Mouse (Mus musculus): Measurements from ENCODE around the gene Ddo. TPM values are rescaled to one million over a fixed set of nuclear protein-coding genes. Genes with fewer than 3 reads are reported as not detected.

The Ddo gene
- total RNA-seq, 4 experiments from 2014 or later: 18.4 to 26.4 (median 23.0) TPM

DNA sequence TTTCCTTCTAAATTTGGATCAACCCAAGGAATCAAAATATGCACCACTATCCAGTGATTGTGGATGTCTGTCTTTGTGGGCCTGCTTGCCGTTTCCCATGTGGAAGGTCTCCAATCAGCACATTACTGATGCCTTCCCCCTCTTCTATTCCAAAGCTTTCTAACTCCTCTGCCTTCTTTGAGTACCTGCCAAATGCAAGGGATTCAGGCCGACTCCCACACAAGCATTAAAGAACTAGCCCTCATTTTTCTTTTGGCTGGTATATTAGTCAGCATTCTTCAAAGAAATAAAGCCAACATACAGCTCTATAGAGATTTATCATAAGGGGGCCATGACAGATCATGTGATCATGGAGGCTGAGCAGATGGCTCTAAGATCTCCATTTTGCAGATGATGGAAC, 21.9 kb downstream of the Ddo start:
- no peak for DNase-seq (ENCODE audit: low spot score in 2 of 2)

DNA sequence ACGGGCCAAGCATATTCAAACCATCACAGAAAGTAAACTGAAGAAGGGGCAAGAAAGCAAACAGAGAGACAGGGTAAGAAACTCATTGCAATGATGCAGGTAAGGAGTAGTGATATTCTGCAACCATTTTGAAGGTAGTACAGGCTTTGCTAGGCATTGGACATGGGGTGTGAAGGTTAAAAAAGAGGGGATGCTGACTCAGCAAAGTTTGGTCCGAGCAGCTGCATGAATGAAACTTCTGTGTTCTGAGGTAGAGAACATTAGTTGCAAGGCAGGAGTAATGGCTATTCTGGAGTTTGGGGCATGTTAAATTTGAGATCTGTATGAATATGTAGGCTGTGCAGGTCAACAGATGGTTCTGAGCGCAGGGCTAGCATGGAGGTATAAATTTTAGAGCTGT, 35.5 kb downstream of the Ddo start:
- DNase-seq (ENCODE audit: low spot score in 2 of 2): no peak

DNA sequence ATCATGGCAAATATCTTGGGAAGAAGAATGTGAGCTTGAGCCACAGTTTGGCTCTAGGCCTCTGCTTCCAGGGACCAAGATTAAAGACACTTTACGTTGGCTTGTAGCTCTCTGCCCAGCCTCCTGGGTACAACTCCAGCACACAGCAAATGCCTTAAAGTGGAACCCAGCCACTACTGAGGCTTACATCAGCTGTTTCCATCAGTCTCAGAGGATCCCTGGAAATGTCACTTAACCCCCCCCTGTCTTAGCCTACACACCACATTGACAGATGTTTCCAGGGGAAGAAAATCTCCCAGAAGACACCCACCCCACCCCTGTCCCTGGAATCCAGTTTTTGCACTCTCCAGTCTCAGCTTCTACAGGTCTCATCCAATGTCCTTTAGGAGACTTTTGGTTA, 37.1 kb downstream of the Ddo start:
- no peak for DNase-seq (ENCODE audit: low spot score in 2 of 2)

DNA sequence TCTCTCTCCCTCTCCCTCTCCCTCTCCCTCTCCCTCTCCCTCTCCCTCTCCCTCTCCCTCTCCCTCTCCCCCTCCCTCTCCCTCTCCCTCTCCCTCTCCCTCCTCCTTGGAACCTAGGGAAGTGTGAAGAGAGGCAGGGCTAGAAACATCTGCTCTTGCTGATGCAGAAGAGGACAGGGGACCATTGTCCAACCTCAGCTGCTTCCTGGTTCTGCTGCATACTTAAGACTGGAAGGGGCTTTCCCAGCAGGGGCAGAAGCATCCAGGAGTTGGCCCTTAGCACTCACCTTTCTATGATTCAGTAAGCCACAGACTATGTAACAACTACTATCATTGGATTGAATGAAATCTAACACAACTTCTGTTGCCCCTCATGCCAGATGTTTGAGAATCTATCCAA, 38.8 kb downstream of the Ddo start:
- no peak for DNase-seq (ENCODE audit: low spot score in 2 of 2)

DNA sequence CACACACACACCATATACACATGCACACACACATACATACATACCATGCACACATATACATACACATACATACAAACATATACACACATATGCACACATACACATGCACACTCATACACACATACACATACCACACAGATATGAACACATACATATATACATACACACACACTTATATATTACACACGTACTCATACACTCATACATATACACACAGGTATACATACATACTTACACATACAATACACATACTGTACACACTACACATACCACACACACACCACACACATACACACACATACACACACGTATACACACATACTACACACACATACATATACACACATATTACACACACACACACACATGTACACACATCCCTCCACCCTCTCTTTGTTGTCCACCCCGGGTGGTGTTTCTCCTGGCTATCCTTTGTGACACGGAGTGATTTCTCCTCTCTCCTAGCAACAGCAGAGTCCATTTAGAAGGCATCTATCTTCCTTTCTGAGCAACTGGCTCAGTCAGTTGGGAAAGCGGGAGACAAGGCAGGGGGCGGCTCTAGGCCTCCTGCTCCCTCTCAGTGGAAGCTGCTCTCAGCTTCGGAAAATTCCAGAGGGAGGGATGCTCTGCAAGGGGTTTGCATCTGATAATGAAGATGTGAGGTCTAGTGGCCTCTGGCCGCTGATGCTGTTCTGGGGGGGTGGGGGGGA, 42.9 kb downstream of the Ddo start:
- no peak for DNase-seq (ENCODE audit: low spot score in 2 of 2)

DNA sequence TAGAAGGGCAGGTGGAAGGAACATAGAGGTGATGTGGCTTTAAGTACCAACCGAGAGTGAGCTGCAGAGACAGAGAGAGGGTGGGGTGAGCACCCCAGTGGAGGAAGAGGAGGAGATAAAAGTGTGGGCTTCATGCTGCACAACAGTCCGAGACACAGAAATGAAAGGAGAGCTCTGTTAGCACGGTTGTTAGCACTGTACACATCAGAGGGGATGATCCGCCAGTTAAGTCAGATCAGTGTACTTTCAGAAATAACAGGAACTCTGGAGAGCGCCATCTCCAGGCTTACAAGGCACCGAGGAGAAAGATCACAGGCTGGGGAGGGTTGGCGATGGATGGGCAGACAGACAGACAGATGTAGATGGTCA, 43.5 kb downstream of the Ddo start:
- no peak for DNase-seq (ENCODE audit: low spot score in 2 of 2)

DNA sequence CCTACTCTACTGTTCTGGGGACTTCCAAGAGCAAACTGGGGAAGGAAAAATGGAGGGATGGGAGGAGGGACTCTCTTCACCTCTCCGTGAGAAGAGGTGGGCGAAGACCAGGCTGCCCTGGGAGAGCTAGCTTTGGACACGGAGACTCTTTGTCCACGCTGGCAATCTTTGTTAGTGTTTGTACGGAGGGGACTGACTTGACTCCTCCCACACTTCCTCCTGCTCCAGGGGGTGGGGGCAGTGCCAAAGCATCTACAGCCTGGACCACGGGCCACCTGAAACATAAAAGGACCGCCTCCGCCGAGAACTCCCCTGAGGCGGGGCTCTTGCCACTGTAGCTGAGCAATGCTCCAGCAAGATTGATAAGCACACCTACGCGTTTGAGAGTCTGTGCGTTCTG, 44.3 kb downstream of the Ddo start:
- no peak for DNase-seq (ENCODE audit: low spot score in 2 of 2)

DNA sequence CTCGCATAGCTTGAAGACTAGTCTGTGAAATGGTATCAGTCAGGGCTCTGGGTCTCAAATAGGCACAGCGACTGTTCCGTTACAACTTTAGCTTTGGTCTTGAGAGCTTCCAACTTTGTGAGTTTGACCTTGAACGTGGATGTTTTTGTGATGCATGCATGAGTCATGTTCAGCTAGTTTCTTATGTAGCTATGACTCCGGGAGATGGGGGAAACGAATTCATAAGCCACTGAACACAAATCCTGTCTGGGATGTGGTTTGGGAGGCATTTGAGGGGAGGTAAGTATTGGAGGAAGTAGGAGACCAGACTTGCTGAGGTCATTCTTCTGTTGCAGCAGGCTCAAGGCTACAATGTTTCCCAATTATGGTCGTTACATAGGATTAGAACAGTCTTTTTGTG, 46.1 kb downstream of the Ddo start:
- no peak for DNase-seq (ENCODE audit: low spot score in 2 of 2)

DNA sequence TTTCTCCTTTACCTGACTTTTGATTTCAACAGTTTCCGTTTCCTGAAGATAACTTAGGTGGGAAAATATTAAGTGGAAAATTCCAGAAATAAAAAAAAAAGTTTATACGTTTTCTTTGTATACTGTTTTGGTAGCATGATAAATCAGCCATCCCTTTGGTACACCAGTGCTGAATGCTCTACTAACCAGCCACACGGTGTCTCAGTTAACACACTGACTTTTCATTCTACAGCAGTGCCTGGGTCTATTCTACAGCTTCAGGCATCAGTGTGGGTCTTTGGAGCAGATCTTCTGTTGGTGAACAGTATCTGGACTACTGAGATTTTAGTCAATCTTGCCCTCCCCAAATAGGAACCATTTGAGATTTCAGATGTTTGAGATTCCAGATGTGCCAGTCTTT, 48.7 kb downstream of the Ddo start:
- DNase-seq (ENCODE audit: low spot score in 2 of 2): no peak

DNA sequence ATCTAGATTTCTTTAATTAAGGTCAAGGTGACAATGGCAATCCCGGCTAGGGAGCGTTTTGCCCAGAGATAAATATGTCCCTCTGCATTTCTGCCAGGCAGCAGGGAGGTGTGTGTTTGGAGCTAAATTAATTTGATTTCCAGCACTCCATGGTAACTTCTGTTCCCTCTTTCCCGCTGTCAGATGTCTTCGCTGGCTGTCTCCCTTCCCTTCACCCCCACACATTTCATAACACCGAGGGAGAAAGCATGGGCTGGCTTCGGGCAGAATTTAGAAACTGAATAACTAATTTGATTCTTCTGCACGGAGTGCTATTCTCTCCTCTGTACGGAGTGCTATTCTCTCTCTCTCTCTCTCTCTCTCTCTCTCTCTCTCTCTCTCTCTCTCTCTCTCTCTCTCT, 52.7 kb downstream of the Ddo start:
- no peak for DNase-seq (ENCODE audit: low spot score in 2 of 2)

DNA sequence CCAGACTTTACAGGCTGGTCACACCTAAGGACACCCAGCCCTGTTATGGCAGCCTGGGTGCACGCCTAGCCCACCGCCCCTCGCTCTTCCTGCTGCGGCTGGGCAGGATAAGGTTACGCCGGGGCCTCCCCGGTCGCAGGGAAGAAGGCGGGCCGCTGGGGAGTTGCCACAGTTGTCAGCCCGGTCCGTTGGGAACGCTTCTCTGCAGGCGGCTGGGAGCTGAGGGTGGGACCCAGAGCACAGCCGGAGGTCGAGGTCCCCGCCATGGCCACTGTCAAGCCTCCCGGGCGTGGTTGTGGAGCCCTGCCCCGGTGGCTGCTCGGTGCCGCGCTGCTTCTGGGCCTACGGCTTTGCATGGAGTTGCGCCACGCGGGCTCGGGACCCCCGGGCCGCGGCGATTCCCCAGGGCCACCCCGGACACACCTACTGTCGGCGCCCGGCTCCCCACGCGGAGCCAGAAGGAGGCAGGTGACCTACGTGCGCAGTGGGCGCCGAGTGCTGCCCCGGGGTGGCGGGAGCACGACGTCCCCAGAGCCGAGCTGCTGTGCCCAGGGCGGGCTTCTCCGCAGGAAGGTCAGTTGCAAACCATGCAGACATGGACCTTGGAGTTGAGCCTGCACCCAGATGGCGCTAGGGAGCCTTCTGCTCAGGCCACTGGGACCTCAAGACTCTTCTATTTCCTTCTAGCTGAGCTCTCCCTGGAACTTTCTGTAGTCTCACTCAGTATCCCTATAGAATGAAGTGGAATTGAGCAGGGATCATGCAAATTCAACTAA, 53.5 kb downstream of the Ddo start, which contains the start of gene Mettl24:
Gene Mettl24 (plus strand): TSS at position 191 of the 776 bp plus-strand sequence.
- peak; percentile 59 to 70 for DNase-seq (ENCODE audit: low spot score in 2 of 2)

DNA sequence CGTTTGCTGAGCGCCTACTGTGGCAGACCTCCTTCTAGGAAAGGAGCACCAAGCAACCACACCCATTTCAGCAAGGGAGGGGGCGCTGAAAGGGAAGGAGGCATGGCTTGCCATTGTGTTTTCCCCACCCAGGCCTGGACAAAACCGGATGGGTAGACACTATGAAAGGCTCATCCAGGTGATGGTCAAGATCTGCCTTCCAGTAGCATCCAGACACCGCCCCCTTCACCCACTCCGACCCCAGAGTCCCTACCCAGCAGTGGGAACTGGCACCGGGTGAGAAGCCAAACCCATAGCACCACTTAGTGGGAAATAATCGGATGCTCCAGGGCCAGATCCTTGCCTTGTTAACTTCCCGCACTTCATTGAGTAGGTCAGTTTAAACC, 54.0 kb downstream of the Ddo start:
- no peak for DNase-seq (ENCODE audit: low spot score in 2 of 2)

DNA sequence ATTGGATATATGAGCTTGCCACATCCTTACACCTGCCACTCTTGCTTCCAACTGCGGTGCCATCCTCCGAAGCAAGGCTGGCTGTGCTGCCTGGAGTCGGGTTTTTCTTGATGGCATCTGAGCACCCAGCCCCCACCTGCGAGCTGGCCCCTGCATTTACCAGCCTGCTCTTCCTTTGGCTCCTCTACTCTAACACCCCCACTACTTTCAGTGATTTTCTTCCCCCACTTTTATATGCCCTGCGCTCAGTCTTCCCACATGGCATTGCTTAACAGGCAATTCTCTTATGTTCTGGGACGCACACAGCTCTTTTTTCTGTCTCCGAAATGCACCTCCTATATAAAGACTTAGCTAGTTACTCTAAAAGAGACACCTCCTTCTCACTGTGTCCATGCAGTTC, 54.5 kb downstream of the Ddo start:
- DNase-seq (ENCODE audit: low spot score in 2 of 2): no peak

DNA sequence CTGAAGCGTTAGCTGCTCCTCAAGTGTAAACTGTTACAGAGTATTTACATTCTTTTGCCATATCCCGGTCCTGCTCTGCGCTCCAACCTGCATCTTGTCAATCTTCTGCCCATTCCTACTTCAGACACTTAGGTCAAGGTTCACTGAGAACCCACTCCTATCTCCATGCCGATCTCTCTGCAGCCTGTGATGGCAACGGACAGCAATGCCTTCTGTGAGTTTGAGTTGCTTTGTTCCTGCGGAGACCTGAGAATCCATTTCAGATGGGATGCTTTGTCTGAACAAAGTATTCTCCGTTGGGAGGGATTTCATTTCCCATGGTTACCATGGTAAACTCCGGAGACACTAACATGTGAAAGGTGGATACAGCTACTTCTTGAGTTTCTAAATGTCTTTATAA, 55.8 kb downstream of the Ddo start:
- DNase-seq (ENCODE audit: low spot score in 2 of 2): no peak

DNA sequence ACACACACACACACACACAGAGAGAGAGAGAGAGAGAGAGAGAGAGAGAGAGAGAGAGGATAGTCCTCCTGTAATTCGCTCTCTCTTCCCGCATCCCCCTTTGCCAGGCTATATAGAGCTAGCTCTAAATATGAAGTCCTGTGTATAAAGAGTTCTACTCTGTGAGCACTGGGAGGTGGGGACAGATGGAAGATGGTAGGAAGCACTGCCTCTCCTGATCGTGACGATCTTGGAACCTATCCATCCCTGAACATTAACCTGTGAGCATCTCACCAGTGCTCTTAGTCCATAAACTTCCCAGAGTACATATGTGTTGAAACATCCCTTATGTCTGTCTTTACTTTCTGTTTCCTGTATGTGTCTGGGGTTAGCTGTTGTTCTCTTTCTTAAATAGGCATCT, 57.2 kb downstream of the Ddo start:
- no peak for DNase-seq (ENCODE audit: low spot score in 2 of 2)

DNA sequence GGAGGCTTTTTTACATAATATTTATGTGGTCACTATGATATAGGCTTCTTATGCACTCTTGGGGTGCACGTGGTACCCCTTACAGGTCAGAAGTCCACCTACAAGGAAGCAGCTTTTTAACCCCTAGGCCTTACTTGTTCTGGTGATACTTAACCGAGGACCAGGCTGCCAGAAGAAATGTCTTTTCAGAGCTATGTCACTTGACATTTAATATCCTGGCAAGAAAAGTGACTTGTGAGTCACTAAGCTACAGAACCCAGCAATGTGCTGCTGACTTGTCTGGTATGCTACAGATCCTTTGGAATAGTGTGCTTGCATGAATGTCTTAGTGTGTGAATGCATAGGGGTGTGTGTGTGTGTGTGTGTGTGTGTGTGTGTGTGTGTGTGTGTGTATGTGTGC, 57.6 kb downstream of the Ddo start:
- no peak for DNase-seq (ENCODE audit: low spot score in 2 of 2)

DNA sequence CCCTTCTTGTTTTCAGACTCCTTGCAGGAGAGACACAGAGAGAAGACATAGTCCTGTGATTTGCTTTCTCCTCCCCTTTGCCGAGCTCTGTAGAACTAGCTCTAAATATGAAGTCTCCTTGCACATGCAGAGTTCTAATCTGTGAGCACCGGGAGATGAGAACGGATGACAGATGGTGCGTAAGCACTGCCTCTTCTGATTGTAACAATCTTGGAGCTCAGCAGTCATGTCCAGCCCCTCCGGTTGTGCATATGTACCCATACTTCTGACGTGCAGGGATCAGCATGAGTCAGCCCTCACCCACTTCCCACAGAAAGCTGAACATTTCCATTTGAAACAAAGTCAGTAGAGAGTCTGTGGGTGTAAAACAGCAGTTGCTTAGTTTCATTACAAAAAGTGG, 58.5 kb downstream of the Ddo start:
- DNase-seq (ENCODE audit: low spot score in 2 of 2): no peak

DNA sequence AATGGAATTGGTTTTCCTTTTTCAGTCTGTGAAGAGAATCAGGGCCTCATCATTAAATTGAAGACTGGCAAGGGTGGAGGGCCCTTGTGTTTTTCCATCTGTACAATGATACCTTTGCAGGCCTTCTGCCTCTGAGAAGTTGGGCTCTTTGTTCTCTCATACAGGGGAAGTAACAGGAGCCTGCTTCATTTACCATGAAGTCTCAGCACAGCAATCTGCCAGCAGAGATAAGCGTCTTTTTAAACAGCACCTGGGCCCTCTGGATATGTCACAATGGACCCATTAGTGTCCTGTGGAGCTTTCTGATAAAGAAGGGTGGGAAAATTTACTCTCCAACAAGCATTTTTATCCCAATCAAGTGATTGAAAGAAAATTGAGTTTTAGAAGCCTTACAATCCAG, 59.1 kb downstream of the Ddo start:
- DNase-seq (ENCODE audit: low spot score in 2 of 2): no peak

DNA sequence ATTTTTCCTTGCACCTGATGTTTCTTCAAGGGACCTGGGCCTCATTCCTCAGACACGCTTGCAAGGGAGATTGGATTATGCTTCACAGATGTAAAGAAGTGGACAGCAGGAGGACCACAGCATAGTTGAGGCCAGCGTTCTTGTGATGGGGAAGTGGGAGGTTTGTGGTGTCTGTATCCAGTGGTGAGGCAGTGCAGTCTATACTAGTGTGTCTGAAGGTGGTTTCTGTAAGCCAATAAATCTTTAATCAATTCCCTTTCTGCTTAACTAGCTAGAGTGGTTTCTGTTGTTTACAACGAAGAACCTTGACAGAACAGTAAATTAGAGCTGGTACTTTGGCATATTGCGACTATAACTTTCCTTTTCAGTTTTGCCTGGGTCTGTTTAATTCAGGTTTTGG, 68.8 kb downstream of the Ddo start:
- no peak for DNase-seq (ENCODE audit: low spot score in 2 of 2)

DNA sequence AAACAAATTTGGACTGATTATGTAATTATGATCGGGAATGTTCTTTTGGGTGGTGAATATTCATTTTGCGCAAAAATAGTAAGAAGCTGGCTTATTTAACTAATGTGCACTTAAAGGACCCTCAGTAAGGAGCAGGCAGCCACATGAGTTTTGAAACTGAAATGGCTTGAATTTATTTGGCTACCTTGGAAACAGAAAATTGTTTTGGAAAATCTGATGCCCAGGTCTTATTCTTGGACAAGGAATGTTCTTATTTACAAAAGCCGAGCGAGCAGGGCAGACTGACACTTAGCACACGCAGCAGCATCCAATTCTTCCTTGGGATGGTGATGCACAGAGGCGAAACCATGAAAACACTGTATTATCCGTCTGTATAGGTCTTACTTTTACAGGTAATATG, 81.3 kb downstream of the Ddo start:
- no peak for DNase-seq (ENCODE audit: low spot score in 2 of 2)

DNA sequence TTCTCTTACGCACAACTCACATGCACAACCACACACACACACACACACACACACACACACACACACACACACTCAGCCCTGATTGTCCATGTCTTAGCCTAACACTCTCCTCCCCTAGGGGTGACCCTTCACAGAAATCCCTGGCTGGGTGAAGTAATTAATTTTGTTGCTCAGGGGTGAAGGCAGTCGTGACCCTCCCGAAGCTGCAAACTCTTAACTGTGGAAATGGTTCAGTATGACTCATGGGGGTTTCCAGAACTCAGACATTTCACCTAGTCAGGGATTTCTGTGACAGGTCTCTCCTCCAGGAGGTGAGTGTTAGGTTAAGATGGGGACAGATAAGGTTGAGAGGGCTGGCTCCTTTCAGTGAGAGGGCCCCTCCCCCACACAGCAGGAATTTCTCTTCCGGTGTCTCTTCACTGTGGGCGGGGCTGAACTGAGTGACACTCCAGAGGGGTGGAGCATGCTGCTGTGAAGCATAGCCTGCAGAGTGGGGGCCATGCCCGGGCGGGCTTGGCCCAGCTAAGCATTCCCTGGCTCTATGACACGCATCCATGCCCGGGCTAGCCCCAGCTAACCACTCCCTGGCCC, 83.3 kb downstream of the Ddo start:
- no peak for DNase-seq (ENCODE audit: low spot score in 2 of 2)

DNA sequence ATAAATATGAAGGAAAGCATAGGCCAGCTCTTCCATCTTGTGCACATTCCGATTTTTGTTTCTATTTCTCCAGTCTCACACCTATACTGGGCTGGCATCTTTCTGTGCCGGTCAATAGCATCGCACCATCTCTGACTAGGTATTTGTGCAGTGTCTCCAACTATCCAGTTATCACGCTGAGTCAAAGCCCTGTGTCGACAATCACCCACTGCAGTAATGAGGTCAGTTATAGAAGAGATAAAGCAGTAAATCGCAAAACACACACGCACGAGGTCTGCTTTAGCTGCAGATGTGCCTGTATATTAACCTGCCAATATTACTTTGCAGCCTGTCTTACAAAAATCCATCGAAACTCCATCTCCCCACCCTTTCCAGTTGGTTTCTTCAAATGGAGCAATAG, 84.0 kb downstream of the Ddo start:
- no peak for DNase-seq (ENCODE audit: low spot score in 2 of 2)

DNA sequence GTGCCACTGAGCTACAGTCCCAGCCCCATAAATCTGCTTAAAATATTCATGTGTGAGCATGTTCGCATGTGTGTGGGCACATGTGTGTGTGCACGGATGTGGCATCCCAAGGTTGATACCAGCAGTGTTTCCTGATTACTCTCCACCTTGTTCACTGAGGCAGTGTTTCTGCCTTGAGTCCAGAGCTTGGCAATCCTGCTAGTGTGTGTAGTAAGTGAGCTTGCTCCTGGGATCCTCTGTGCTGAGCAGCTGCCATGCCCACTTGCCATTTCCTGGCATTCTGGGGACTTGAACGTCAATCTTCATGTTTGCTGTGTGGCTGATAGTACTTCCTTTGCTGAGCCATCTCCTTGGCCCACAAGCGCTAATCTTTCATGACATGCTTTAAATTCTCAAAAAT, 85.3 kb downstream of the Ddo start:
- DNase-seq (ENCODE audit: low spot score in 2 of 2): no peak

All from gastrocnemius, adult 8-10 months (tissue).